9 mouse cellular contexts compared by ENCODE assay signal in the genomic region with DNA sequence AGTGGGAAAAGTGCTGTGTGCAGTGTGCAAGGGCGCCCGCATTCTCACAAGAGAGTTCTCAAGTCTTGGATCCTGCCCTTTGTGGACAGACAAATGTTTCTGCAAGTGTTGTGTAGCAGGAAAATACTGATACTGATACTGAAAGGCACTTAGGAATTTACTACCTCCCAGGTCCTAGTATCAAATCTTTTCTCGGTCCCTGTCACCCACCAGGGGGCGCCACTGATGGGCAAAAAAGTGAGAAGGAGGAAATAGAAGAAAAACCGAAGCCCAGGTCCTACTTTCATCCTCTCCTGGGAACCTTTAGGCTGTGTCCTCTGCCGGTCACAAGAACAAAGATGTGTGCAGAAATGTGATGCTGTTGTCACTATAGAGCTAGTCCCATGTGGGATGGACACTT. TPM values are rescaled to one million over a fixed set of nuclear protein-coding genes. Genes with fewer than 3 reads are reported as not detected.
DNase-seq lines count a peak whose midpoint lies in the region; TF ChIP-seq lines count a peak whose summit lies in the region.
"Had no signal": no experiment of that assay in that cellular context is flagged by ENCODE, and none has a peak within 500 bp of the region (broad histone marks: within the 10 kb centered on the region; RNA-seq: fewer than 3 reads in every experiment).

No protein-coding gene starts in this region.

- TF ChIP-seq POLR2A in cortical plate, adult 2 months (IDR thresholded peaks at IDR 0.05; ENCODE audit: extremely low read depth, insufficient read depth, low read length): no peak
- TF ChIP-seq POLR2A in thymus, adult 2 months (IDR thresholded peaks at IDR 0.05; ENCODE audit: control insufficient read depth, extremely low read depth, insufficient read depth, low read length, poor library complexity): no peak

- DNase-seq in ovary, postnatal 36 days (ENCODE audit: low spot score): peak; percentile 64
- DNase-seq in ovary, postnatal 10 days (ENCODE audit: low spot score): no peak
- DNase-seq in adrenal gland, adult (ENCODE audit: inconsistent age in 2 of 2, low spot score in 1 of 2): peak; percentile 41 to 81
- peak; percentile 78 for DNase-seq in kidney, postnatal 10 days
- peak; percentile 35 to 71 for DNase-seq in lung, postnatal 4 days
- peak; percentile 78 for DNase-seq in thymus, adult 2 months

- H3K4me3 ChIP-seq in cortical plate, adult 2 months (ENCODE audit: insufficient read depth, low read length): no peak overlapping the region
- no peak overlapping the region for H3K4me3 ChIP-seq in thymus, adult 2 months (ENCODE audit: control insufficient read depth, insufficient read depth, low read length)
- H3K4me3 ChIP-seq: neural tube, embryonic 12.5 days had no signal

- H3K27ac ChIP-seq in cortical plate, adult 2 months (ENCODE audit: insufficient read depth, low read length): no peak overlapping the region
- H3K27ac ChIP-seq in thymus, adult 2 months (ENCODE audit: control insufficient read depth, insufficient read depth, low read length): no peak overlapping the region
- H3K27ac ChIP-seq: neural tube, embryonic 12.5 days had no signal

- no peaks in the 10 kb centered on the region for H3K4me1 ChIP-seq in cortical plate, adult 2 months (ENCODE audit: control insufficient read depth, insufficient read depth, low read length)
- H3K4me1 ChIP-seq in thymus, adult 2 months (replicated peaks; ENCODE audit: control insufficient read depth, insufficient read depth, low read length): peaks cover 2% of the 10 kb centered on the region
- H3K4me1 ChIP-seq: neural tube, embryonic 12.5 days had no signal

- 47% methylated on average over 6 of the region's 6 CpGs for WGBS in thymus, adult 2 months

- H3K36me3 ChIP-seq in thymus, adult 2 months (ENCODE audit: control insufficient read depth, insufficient read depth, low read length): no peaks in the 10 kb centered on the region
- H3K36me3 ChIP-seq: neural tube, embryonic 12.5 days had no signal

- H3K27me3 ChIP-seq in thymus, adult 2 months (ENCODE audit: control insufficient read depth, insufficient read depth, low read length): no peaks in the 10 kb centered on the region
- H3K27me3 ChIP-seq: neural tube, embryonic 12.5 days had no signal

- peak; percentile 48 for TF ChIP-seq CTCF in cortical plate, adult 2 months (IDR thresholded peaks at IDR 0.05; ENCODE audit: extremely low read depth, insufficient read depth, low read length)
- TF ChIP-seq CTCF in thymus, adult 2 months (IDR thresholded peaks at IDR 0.05; ENCODE audit: borderline replicate concordance, control insufficient read depth, extremely low read depth, insufficient read depth, low read length, poor library complexity): no peak

RNA-seq across cellular contexts. Expression of a gene that starts 27.4 kb away (rescaled TPM):
- polyA plus RNA-seq in cortical plate, adult 2 months (2012; rRNA removed): 77.6 and 80.1 TPM in 2 replicates
- 161 and 179 TPM in 2 replicates for polyA plus RNA-seq in thymus, adult 2 months (2012; rRNA removed)

RNA-seq across cellular contexts. Expression of a gene that starts 45.0 kb away (rescaled TPM):
- polyA plus RNA-seq in cortical plate, adult 2 months (2012; rRNA removed): 0.31 TPM in 1 of 2 replicates, not detected in the other
- polyA plus RNA-seq in thymus, adult 2 months (2012; rRNA removed): 0.38 and 0.43 TPM in 2 replicates
- polyA plus RNA-seq: heart, embryonic 14.5 days; neural tube, embryonic 12.5 days had no signal
